Mouse (Mus musculus) right cerebral cortex, postnatal 14 days (tissue): ENCODE data around the gene Tfcp2.

ENCODE experiments used
- DNase-seq: peaks from one replicate; pipeline ENCODE4 v3.0.0; 2022

Tfcp2 gene

DNA sequence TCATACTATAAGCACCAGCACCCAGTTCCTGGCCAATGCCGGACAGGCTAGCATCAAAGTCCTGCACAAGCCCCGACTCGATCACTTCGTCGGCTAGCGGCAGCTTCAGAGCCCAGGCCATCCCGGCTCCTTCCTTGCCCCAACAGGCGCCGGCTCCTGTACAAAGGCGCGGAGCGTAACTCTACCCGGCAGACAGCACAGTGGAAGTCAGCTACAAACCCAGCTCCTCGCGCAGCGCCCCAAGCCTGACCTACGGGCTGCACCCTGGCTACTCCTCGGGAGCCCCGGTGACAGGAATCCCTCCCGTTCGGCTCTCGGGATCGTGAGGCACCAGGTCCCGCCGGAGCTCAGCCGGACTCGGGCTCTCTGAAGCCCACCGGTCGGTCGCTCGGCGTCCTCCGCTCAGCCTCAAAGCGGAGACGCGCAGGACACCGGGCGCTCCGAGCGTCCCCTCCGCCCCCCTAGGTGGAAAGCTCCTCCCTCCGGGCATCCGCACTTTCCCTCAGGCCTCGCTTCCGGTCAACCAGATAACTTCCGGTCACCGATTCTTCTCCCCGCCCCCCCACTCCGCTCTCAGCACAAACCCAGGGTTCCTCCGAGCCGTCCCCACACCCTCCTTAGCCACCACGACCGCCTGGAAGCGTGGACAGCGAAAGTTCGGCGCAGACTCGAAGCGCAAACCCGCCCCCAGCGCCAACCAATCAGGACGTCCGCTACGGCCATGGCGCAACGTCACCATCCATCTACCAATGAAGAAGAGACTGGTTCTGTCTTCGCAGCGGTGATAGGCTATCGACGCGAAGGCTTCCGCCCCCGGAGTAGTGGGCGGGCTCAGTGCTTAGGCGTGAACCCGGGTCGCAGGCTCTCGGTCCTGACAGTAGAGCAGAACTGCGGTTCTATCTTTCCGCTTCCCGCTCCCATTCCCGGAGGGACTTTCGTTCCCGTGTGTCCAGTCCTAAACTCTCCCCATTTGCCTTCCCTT lies at the start of gene Tfcp2:
Gene Tfcp2 (minus strand): TSS at position 683 of the 982 bp plus-strand sequence.
- peak; percentile 97 for DNase-seq

GRCm38 (mm10) chr15:100600696-100601272 lies 49.0 kb upstream of the Tfcp2 start:
- no peak for DNase-seq

DNA sequence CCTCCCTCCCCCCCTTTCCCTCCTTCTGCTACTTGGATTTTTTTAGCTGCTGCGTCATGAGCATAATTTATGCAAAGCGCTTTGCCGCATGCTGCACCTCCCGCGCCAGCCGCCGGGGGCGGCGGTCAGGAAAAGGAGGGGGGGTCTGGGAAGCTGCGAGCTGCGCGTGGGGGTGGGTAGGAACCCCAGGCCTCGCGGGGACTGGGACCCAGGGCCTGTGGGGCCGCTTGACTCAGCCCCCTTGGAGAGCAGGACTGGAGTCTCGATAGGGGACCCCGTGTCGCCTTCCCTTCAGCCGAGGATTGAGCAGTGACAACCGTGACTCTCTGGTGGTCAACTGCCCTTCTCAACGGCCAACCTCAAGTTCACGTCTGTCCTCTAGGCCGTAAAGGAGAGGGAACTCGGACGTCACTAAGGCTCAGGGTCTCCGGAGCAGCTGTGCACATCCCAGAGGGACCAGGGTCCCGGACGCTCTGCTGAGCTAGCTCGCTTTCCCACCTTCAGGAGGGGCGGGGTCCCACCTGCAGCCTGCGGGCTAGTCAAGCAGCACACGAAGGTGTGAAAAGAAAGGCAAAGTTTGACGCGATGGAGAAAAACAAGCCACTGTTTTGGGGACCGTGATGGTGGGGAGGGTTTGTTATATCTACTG lies 48.4 kb upstream of the Tfcp2 start:
- DNase-seq: peak; percentile 82

- DNase-seq: peak; percentile 59
Measured at GRCm38 (mm10) chr15:100599276-100600046, 47.7 kb upstream of the Tfcp2 start, which contains the start of gene Pou6f1. TSS of gene Pou6f1 (minus strand) at chr15:100599984.

DNA sequence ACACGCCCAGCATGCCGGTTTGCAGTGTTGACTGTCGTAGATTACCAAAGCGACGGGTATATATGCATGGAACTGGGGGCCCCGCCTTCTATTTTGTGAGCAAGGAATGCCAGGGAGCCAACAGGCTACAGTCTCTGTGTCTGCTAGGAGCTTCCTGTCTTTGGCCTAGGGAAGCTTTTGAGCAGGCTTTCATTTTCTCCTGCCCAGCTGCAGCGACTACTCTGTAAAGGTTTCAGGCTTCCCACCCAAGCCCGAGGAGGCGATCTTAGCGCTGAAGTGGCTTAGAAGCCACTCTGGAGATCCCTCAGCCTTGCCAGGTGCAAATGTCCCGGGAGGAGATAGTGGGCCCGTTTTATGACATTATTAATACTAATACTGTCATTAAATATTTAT lies 47.1 kb upstream of the Tfcp2 start:
- peak; percentile 50 for DNase-seq

- DNase-seq: no peak
Measured at GRCm38 (mm10) chr15:100598287-100598882, 46.6 kb upstream of the Tfcp2 start.

DNA sequence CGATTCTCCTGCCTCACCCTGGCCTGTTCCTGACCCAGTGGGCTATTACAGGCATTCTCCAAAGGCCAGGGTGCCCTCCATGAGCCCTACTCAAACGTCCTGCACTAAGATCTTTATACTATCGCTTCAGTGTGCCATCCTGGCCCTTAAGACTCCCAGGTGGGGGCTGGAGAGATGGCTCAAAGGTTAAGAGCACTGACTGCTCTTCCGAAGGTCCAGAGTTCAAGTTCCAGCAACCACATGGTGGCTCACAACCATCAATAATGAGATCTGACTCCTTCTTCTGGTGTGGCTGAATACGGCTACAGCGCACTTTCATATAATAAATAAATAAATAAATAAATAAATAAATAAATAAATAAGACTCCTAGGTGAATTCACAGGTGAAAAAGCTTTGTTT lies 41.0 kb upstream of the Tfcp2 start:
- no peak for DNase-seq

DNA sequence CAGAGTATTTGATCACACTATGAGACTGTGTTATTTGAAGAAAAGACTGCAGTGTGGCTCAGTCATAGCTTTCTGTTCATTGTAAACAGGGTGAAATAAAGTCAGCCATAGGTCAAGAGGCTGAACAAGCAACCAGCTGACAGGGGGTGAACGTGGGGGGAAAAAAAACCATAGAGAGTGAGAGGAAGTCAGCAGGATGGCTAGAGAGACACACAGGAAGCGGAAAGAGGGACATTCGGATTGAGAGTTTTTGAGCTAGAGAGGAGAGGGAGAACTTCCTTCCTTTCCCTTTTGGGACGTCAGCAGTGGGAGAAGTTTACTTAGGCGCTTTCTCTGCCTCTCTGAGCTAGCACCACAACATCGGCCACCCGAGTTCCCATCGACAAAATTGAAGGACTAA lies 38.6 kb upstream of the Tfcp2 start:
- DNase-seq: no peak

- DNase-seq: no peak
Measured at GRCm38 (mm10) chr15:100588297-100588696, 36.5 kb upstream of the Tfcp2 start.

GRCm38 (mm10) chr15:100587166-100587565 lies 35.4 kb upstream of the Tfcp2 start:
- DNase-seq: no peak

GRCm38 (mm10) chr15:100585931-100586330 lies 34.1 kb upstream of the Tfcp2 start:
- DNase-seq: no peak

- DNase-seq: no peak
Measured at GRCm38 (mm10) chr15:100580108-100580507, 28.3 kb upstream of the Tfcp2 start.

- DNase-seq: no peak
Measured at GRCm38 (mm10) chr15:100577972-100578371, 26.2 kb upstream of the Tfcp2 start.

DNA sequence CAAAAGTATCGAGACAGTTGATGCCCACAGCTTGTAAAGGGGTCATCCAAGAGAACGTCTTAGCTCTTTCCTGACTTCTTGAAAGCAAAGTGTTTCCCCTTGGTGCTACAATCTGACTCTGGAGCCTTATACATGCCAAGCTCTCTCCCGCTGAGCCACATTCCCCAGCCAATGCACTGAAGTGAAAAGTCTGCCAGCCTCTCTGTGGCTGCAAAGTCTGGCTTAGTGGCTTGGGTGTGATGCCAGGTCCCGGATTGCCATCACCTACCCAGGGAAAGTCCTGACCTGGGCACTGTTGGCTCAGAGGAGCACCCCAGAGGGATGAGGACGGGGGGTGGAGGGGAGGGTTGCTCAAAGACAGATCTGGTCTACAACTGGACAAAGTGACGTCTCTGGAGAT lies 25.0 kb upstream of the Tfcp2 start:
- DNase-seq: no peak

- no peak for DNase-seq
Measured at GRCm38 (mm10) chr15:100576392-100576791, 24.6 kb upstream of the Tfcp2 start.

DNA sequence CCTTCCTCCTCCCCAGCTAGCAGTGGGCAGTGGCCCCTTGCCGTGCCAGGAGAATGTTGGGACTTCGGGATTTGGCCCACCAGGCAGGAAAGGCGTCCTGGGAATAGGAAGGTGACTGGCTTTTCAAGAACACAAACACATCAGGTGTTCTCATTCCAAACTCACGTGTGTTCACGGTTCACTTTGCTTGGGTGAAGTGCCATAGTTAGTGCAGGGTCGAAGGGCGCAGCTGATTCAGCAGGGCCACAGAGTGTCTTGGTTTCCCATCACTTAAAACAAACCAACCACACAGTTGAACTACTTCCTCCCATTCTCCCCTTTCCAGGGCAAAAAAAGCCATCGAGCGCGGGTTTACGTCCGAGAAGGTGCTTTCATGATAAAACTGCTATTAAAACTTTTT lies 23.6 kb upstream of the Tfcp2 start:
- DNase-seq: no peak

DNA sequence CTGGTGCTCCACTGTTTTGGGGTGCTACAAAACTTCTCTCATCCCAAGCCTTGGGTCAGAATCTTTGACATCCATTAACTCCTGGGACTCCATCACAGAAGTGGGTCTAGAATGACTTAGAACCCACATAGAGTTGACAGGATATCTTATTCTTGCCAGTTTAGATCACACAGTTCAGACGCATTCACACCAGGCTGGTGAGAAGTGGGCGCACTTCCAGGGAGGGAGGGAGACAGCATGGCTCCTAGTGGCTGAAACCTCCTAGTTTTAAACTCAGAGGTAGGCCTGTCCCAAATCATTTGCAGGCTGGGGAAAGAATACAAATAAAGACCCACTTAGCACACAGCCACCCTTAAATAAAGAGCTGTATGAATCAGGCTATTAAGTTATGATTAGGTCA lies 22.6 kb upstream of the Tfcp2 start:
- DNase-seq: no peak

DNA sequence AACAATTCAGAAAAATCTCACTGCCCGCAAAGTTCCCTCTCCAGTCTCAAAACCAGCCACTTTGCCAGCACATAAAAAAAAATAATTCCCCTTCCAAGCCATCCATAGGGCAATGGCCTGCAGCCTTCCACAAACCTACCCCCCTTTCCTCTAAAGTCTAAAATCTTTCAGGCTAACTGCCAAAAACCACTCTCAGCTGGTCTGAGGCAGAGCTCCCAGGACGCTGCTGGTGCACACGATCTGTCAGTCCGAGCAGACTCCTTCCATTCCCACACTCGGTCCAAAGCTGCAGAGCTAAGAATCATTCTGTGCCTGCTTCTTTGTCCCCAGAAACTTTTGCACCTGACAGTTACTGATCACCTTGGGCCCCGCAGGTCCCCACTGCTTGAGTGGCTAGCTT lies 22.1 kb upstream of the Tfcp2 start:
- DNase-seq: no peak

DNA sequence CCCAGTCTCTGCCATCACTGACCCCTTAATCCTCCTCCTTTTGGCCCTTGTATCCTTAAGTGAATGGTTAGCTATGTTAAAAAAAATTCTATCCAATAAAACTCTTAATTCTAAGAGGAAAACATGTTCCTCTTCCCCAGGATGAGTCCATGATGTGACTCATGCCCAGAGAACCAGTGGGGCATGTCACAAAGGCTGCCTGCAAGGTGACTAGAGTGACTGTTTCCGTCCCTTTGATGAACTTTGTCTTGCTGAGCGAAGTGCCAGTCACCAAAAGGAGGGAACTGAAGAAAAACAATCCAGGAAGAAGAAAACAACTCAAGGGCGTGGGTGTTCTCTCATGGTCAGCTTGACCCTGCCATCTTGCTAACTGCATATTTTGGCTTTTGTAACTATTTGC lies 17.4 kb upstream of the Tfcp2 start:
- no peak for DNase-seq

DNA sequence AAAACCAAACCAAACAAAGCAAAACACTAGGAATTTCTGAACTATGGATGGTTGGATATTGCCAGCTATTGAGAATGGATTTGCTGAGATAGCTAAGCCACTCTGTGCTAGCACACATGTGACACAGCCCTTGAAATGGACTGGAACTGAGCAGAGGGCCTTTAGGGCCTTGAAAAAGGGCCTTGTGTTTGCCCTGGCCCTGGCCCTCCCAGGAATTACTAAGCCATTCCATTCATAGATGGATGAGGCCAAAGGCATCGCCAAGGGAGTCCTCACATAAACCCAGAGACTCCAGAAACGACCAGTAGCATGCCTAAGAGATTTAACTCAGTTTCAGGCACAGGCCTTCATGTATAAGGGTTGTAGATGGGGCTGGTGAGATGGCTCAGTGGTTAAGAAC lies 14.7 kb upstream of the Tfcp2 start:
- no peak for DNase-seq

GRCm38 (mm10) chr15:100557705-100558433 lies 6.1 kb upstream of the Tfcp2 start:
- no peak for DNase-seq

DNA sequence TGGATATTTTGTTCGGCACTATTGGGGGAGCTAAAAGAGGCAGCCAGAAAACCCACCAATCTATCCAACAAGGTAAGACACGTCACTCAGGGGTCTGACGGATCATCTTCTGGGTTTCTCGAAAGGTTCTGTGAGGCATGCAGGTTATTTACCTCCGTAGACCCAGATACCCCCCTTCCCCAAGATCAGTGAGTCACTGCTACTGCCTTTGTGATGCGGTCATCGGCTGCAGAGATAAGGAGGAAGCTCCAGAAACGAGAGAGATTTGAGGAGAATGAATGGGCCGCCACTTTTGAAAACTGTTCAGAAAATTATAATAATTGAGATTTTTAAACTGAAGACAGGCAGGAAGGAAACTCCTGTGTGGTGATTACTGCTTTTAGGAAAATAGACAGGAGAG lies 4.6 kb upstream of the Tfcp2 start:
- DNase-seq: no peak
